Comparison of ENCODE assay signal across 13 mouse cellular contexts in the genomic region with DNA sequence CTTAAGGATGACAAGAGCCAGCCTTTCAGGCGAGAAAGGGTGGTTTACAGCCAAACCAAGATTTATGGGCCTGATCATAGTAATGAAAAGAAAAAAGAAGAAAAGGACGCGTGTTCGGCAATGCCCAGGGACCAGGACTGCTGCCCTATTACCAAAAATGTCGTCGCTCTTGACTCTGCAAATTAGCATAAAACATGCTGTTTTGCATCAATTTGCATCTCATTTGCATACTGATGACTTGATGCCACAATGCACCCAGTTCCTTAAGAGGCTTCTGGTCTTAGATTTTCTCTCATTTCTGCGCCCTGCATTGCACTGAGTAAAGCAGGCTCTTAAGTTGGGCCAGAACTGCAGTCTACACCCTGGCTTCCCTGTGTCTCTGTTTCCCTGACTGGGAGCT. TPM values are rescaled to one million over a fixed set of nuclear protein-coding genes. Genes with fewer than 3 reads are reported as not detected.
DNase-seq lines count a peak whose midpoint lies in the region; ATAC-seq lines count a peak whose summit lies in the region.
"Had no signal": no experiment of that assay in that cellular context is flagged by ENCODE, and none has a peak within 500 bp of the region (broad histone marks: within the 10 kb centered on the region; RNA-seq: fewer than 3 reads in every experiment).

No protein-coding gene starts in this region.

- H3K4me3 ChIP-seq in liver, embryonic 11.5 days (ENCODE audit: low read depth, low read length), result no peak overlapping the region
- H3K4me3 ChIP-seq in liver, embryonic 12.5 days, result no peak overlapping the region
- peak overlapping the region; percentile 48 for H3K4me3 ChIP-seq in forebrain, embryonic 15.5 days
- H3K4me3 ChIP-seq: left cerebral cortex, adult 2 months; liver, embryonic 13.5 days had no signal

- H3K9ac ChIP-seq in liver, embryonic 11.5 days (ENCODE audit: low read depth, low read length), result no peak overlapping the region
- no peak overlapping the region for H3K9ac ChIP-seq in liver, embryonic 12.5 days
- peak overlapping the region; percentile 75 for H3K9ac ChIP-seq in forebrain, embryonic 15.5 days (replicated peaks)
- H3K9ac ChIP-seq: liver, embryonic 13.5 days had no signal

- H3K4me1 ChIP-seq in liver, embryonic 11.5 days (replicated peaks; ENCODE audit: control insufficient read depth, insufficient read depth, low read length), result peaks cover 17% of the 10 kb centered on the region
- peaks cover 17% of the 10 kb centered on the region for H3K4me1 ChIP-seq in liver, embryonic 12.5 days
- H3K4me1 ChIP-seq in forebrain, embryonic 15.5 days, result peaks cover 58% of the 10 kb centered on the region

- no peak for ATAC-seq in liver, embryonic 11.5 days (replicated peaks; ENCODE audit: low FRiP score)
- ATAC-seq in liver, embryonic 12.5 days, result no peak
- ATAC-seq in forebrain, embryonic 15.5 days (replicated peaks), result peak; percentile 79

- H3K36me3 ChIP-seq in liver, embryonic 11.5 days (ENCODE audit: control insufficient read depth, insufficient read depth, low read length), result no peaks in the 10 kb centered on the region
- H3K36me3 ChIP-seq in liver, embryonic 12.5 days, result no peaks in the 10 kb centered on the region
- H3K36me3 ChIP-seq in forebrain, embryonic 15.5 days, result no peaks in the 10 kb centered on the region
- H3K36me3 ChIP-seq: liver, embryonic 13.5 days had no signal

- DNase-seq in liver, embryonic 11.5 days (ENCODE audit: low spot score), result no peak
- DNase-seq in mesoderm, embryonic 11.5 days (ENCODE audit: low read depth, low spot score), result peak; percentile 69
- no peak for DNase-seq in adrenal gland, postnatal 25 days
- DNase-seq in frontal cortex, postnatal 10 days (ENCODE audit: low spot score in 2 of 2), result no peak
- DNase-seq in spleen, postnatal 4 days (ENCODE audit: low spot score in 2 of 2), result no peak
- no peak for DNase-seq in adrenal gland, adult (ENCODE audit: inconsistent age in 2 of 2, low spot score in 1 of 2)
- DNase-seq: liver, embryonic 13.5 days; thymus, postnatal 4 days had no signal

- WGBS in liver, embryonic 11.5 days, result 16% methylated on average over 7 of the region's 7 CpGs
- 11% methylated on average over 7 of the region's 7 CpGs for WGBS in liver, embryonic 12.5 days (ENCODE audit: insufficient replicate concordance)
- WGBS in forebrain, embryonic 15.5 days, result 3% methylated on average over 7 of the region's 7 CpGs

- H3K4me2 ChIP-seq in liver, embryonic 11.5 days, result peak overlapping the region; percentile 76
- no peak overlapping the region for H3K4me2 ChIP-seq in liver, embryonic 12.5 days
- peak overlapping the region; percentile 95 for H3K4me2 ChIP-seq in forebrain, embryonic 15.5 days (replicated peaks)
- H3K4me2 ChIP-seq: liver, embryonic 13.5 days had no signal

- H3K9me3 ChIP-seq in liver, embryonic 11.5 days (ENCODE audit: control insufficient read depth, low read length), result no peaks in the 10 kb centered on the region
- no peaks in the 10 kb centered on the region for H3K9me3 ChIP-seq in liver, embryonic 12.5 days (replicated peaks)
- H3K9me3 ChIP-seq in forebrain, embryonic 15.5 days, result no peaks in the 10 kb centered on the region
- H3K9me3 ChIP-seq: liver, embryonic 13.5 days had no signal

- H3K27ac ChIP-seq in liver, embryonic 11.5 days (ENCODE audit: low read depth, low read length), result no peak overlapping the region
- H3K27ac ChIP-seq in liver, embryonic 12.5 days, result no peak overlapping the region
- peak overlapping the region; percentile 98 for H3K27ac ChIP-seq in forebrain, embryonic 15.5 days (replicated peaks)
- H3K27ac ChIP-seq: left cerebral cortex, adult 2 months; liver, embryonic 13.5 days had no signal

- H3K27me3 ChIP-seq in liver, embryonic 11.5 days (replicated peaks; ENCODE audit: control insufficient read depth, insufficient read depth, low read length), result peaks cover 66% of the 10 kb centered on the region
- H3K27me3 ChIP-seq in liver, embryonic 12.5 days (replicated peaks), result peaks cover 100% of the 10 kb centered on the region
- no peaks in the 10 kb centered on the region for H3K27me3 ChIP-seq in forebrain, embryonic 15.5 days

RNA-seq across cellular contexts. Expression of gene Scrt2, which starts 31.0 kb away (rescaled TPM):
- not detected in 2 replicates for polyA plus RNA-seq in liver, embryonic 11.5 days (2014; fragmentation: Nextera tagmentation; extraction: Ambion mirVana)
- not detected in 2 replicates for polyA plus RNA-seq in liver, embryonic 12.5 days (2016; fragmentation: Nextera tagmentation; extraction: Ambion mirVana)
- polyA plus RNA-seq in forebrain, embryonic 15.5 days (2015; fragmentation: Nextera tagmentation; extraction: Ambion mirVana), result 20.9 and 22.9 TPM in 2 replicates
- 0.36 TPM in 1 of 2 replicates, not detected in the other for total RNA-seq in adrenal gland, postnatal 25 days (2021)
- polyA plus RNA-seq: heart, embryonic 16.5 days; kidney, embryonic 14.5 days; liver, embryonic 13.5 days had no signal

RNA-seq across cellular contexts. Expression of gene Slc52a3, which starts 54.0 kb away (rescaled TPM):
- 1.9 and 2.2 TPM in 2 replicates for polyA plus RNA-seq in liver, embryonic 11.5 days (2014; fragmentation: Nextera tagmentation; extraction: Ambion mirVana)
- 1.3 and 1.9 TPM in 2 replicates for polyA plus RNA-seq in liver, embryonic 12.5 days (2016; fragmentation: Nextera tagmentation; extraction: Ambion mirVana)
- 0.84 and 1.3 TPM in 2 replicates for polyA plus RNA-seq in forebrain, embryonic 15.5 days (2015; fragmentation: Nextera tagmentation; extraction: Ambion mirVana)
- total RNA-seq in adrenal gland, postnatal 25 days (2021), result 2.3 and 2.6 TPM in 2 replicates

RNA-seq across cellular contexts. Expression of gene Srxn1, which starts 55.0 kb away (rescaled TPM):
- polyA plus RNA-seq in liver, embryonic 11.5 days (2014; fragmentation: Nextera tagmentation; extraction: Ambion mirVana), result 9.5 and 12.0 TPM in 2 replicates
- 23.1 and 27.2 TPM in 2 replicates for polyA plus RNA-seq in liver, embryonic 12.5 days (2016; fragmentation: Nextera tagmentation; extraction: Ambion mirVana)
- 11.1 and 13.0 TPM in 2 replicates for polyA plus RNA-seq in forebrain, embryonic 15.5 days (2015; fragmentation: Nextera tagmentation; extraction: Ambion mirVana)
- 131 and 337 TPM in 2 replicates for total RNA-seq in adrenal gland, postnatal 25 days (2021)

Comparison
In these comparisons a context has a peak if more than half of its experiments do, and no peak if none do; other contexts are left out.
1. RNA of gene Scrt2, which starts 31.0 kb away (polyA plus RNA-seq): 20.9 to 22.9 TPM in forebrain, embryonic 15.5 days; not detected in liver, embryonic 11.5 days and not detected in liver, embryonic 12.5 days; every median in the first group is over 10 times any median in the second.